Mouse (Mus musculus): ENCODE results near the gene Crtam. TPM values are rescaled to one million over a fixed set of nuclear protein-coding genes. Genes with fewer than 3 reads are reported as not detected.
A peak's percentile ranks its signal among the peaks of the same experiment; 100 is the strongest.

Crtam gene
- polyA plus RNA-seq, 1 experiment: 6.8 TPM

DNA sequence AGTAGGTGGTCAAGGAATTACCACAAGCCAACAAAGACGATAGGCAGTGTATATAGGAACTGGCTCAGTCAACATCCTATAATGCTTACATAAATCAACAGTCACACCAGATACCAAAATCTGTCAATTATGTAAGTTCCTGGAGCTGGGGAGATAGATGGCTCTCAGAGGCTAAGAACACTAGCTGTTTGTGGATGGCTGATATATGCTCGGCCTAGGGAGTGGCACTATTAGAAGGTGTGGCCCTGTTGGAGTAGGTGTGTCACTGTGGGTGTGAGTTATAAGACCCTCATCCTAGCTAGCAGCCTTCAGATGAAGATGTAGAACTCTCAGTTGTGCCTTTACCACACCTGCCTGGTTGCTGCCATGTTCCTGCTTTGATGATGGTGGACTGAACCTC lies 43.2 kb upstream of the Crtam start:
- TF ChIP-seq CTCF (IDR thresholded peaks at IDR 0.05; ENCODE audit: control insufficient read depth, insufficient read depth, low read length): no peak
- TF ChIP-seq POLR2A (IDR thresholded peaks at IDR 0.05; ENCODE audit: borderline replicate concordance, control insufficient read depth, low read depth, low read length): no peak
- no peak overlapping the region for H3K27ac ChIP-seq (ENCODE audit: control insufficient read depth, insufficient read depth, low read depth, low read length, poor library complexity)
- 60% methylated on average over 2 of the region's 2 CpGs for WGBS
- H3K4me1 ChIP-seq (ENCODE audit: control insufficient read depth, insufficient read depth, low read length): peaks cover 1% of the 10 kb centered on the region; the same call in 1 of the 2 replicates
- H3K4me3 ChIP-seq (replicated peaks; ENCODE audit: control insufficient read depth, low read depth, low read length): no peak overlapping the region

DNA sequence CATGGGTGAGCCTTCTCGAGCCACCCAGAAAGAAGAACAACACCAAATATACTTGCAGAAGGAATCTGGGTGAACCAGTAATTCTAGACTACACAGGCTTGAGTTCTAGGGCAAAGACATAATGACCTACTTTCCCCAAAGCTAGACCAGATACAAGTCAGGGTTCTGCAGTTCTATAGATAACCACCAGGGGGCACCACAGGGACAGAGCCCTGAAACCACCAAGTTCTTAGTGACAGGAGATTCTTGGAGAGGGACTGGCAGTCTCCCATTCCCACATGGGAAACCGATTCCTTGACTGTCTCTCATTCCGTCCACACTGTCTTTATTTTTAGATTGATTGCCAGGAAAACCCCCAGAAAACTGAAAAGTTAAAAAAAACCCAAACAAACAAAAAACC lies 40.2 kb upstream of the Crtam start:
- peaks cover 1% of the 10 kb centered on the region; the same call in 1 of the 2 replicates for H3K4me1 ChIP-seq (ENCODE audit: control insufficient read depth, insufficient read depth, low read length)
- TF ChIP-seq CTCF (IDR thresholded peaks at IDR 0.05; ENCODE audit: control insufficient read depth, insufficient read depth, low read length): peak; percentile 62
- TF ChIP-seq POLR2A (IDR thresholded peaks at IDR 0.05; ENCODE audit: borderline replicate concordance, control insufficient read depth, low read depth, low read length): no peak
- no peak overlapping the region for H3K4me3 ChIP-seq (replicated peaks; ENCODE audit: control insufficient read depth, low read depth, low read length)
- WGBS: 35% methylated on average over 3 of the region's 3 CpGs
- no peak overlapping the region for H3K27ac ChIP-seq (ENCODE audit: control insufficient read depth, insufficient read depth, low read depth, low read length, poor library complexity)

DNA sequence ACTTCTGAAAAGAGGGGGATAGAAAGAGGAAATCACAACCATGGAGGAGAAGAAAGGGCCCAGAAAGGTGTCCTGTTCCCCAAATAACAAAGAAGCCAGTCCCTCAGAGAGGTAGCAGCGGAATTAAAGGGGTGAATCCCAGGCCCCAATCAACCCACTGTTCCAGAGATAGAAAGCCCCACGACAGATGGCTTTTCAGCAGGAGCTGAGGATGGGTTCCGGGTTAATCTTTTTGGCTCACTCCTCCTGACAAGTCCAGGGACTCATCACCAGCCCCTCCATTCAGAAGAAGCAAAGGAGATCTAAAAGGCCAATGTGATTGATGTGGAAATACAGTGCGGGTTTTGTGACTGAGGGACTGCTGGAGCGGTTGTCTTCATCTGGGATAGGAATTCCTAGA lies 39.2 kb upstream of the Crtam start:
- TF ChIP-seq CTCF (IDR thresholded peaks at IDR 0.05; ENCODE audit: control insufficient read depth, insufficient read depth, low read length) (no peak), POLR2A (IDR thresholded peaks at IDR 0.05; ENCODE audit: borderline replicate concordance, control insufficient read depth, low read depth, low read length) (no peak)
- Histone ChIP-seq H3K4me3 (replicated peaks; ENCODE audit: control insufficient read depth, low read depth, low read length) (no peak overlapping the region), H3K27ac (ENCODE audit: control insufficient read depth, insufficient read depth, low read depth, low read length, poor library complexity) (no peak overlapping the region), H3K4me1 (ENCODE audit: control insufficient read depth, insufficient read depth, low read length) (no peaks in the 10 kb centered on the region; the same call in 1 of the 2 replicates)
- WGBS: 86% methylated on average over 5 of the region's 5 CpGs

DNA sequence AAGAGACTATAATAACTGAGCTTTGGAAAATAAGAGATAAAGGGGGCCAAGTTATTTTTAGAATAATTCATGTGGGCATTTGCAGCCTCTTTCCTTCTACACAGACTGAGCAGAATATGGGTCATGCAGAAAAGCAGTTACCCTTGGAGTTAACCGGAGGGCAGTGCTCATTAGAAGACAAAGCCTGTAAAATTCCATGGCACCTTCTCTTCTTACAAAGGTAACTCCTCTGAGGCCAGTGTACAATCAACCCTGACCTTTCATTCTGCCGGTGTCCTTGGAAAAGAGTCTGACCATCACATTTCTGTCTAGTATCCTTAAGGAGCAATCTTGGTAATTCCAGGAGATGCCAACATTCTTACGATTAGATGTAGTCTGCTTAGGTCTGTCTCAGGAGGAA lies 37.0 kb upstream of the Crtam start:
- H3K4me3 ChIP-seq (replicated peaks; ENCODE audit: control insufficient read depth, low read depth, low read length): no peak overlapping the region
- no peak overlapping the region for H3K27ac ChIP-seq (ENCODE audit: control insufficient read depth, insufficient read depth, low read depth, low read length, poor library complexity)
- 87% methylated on average over 3 of the region's 3 CpGs for WGBS
- no peak for TF ChIP-seq CTCF (IDR thresholded peaks at IDR 0.05; ENCODE audit: control insufficient read depth, insufficient read depth, low read length)
- no peak for TF ChIP-seq POLR2A (IDR thresholded peaks at IDR 0.05; ENCODE audit: borderline replicate concordance, control insufficient read depth, low read depth, low read length)
- no peaks in the 10 kb centered on the region for H3K4me1 ChIP-seq (ENCODE audit: control insufficient read depth, insufficient read depth, low read length)

DNA sequence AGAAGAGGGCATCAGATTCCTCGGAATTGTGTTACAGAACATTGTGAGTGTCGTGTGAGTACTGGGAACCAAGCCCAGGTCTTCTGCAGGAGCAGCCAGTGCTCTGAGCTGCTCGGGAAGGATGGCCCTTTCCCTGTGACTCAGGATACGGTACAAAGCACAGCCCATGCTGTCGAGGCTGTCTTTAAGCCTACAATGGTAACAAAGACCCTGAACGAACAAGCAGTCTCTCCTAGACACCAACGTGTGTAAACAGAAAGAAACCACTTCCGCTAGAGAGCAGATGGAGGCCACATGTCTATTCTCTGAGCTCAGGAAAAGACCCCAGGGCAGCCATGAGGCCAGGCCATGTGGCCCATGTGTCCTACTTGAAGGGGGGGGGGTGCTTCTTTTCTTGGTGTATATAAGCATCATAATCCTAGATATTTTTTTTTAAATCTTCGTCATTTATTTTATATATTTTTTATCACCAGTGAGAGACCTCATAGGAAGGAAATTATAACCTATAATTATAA lies 33.8 kb upstream of the Crtam start:
- TF ChIP-seq CTCF (IDR thresholded peaks at IDR 0.05; ENCODE audit: control insufficient read depth, insufficient read depth, low read length) (no peak), POLR2A (IDR thresholded peaks at IDR 0.05; ENCODE audit: borderline replicate concordance, control insufficient read depth, low read depth, low read length) (no peak)
- H3K4me1 ChIP-seq (ENCODE audit: control insufficient read depth, insufficient read depth, low read length): no peaks in the 10 kb centered on the region
- H3K4me3 ChIP-seq (replicated peaks; ENCODE audit: control insufficient read depth, low read depth, low read length): no peak overlapping the region
- whole genome bisulfite sequencing: 82% methylated on average over 9 of the region's 9 CpGs
- H3K27ac ChIP-seq (ENCODE audit: control insufficient read depth, insufficient read depth, low read depth, low read length, poor library complexity): no peak overlapping the region

DNA sequence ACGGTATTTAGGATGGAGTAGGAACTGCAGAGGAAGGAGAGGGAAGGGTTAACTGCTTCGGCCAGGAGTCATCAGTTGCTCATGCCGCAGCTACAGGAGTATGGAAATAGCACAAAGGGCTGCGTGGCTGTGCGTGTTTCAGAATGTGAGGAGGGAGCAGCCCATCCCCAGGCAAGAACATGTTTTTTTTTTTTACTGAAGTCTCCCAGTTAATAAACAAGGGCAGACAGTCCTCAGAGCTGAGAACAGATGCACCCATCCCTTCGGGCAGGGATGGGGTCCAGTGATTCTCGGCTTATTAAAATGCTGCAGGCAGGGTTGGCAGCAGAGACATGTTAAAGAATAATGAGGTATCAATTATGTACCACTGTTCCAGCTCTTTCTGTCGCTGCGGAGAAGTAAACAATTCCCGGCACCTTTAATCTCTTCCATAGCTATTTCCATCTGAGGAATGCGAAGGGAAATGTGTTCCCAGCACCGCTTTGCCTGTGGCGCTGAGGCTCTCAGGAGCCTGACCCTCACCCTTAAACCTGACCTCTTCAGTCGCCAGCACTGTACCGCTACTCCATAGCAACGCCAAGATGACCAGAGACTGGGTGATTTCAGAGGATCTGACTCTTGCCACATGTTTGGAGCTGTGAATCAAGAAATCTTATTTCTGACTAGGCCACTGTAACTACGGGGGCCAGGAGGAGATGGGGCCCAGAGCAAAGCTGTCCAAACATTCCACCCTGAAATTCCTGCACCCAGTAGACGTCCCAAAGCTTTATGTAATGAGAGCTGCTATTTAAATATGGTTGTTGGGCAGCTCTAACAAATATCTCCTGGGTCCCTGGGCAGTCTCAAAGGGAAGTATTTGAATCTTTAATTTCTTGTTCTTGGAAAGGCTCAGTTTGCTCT lies 27.4 kb upstream of the Crtam start:
- H3K27ac ChIP-seq (ENCODE audit: control insufficient read depth, insufficient read depth, low read depth, low read length, poor library complexity): no peak overlapping the region
- no peak overlapping the region for H3K4me3 ChIP-seq (replicated peaks; ENCODE audit: control insufficient read depth, low read depth, low read length)
- TF ChIP-seq POLR2A (IDR thresholded peaks at IDR 0.05; ENCODE audit: borderline replicate concordance, control insufficient read depth, low read depth, low read length): no peak
- TF ChIP-seq CTCF (IDR thresholded peaks at IDR 0.05; ENCODE audit: control insufficient read depth, insufficient read depth, low read length): no peak
- H3K4me1 ChIP-seq (ENCODE audit: control insufficient read depth, insufficient read depth, low read length): no peaks in the 10 kb centered on the region
- WGBS: 87% methylated on average over 18 of the region's 18 CpGs

DNA sequence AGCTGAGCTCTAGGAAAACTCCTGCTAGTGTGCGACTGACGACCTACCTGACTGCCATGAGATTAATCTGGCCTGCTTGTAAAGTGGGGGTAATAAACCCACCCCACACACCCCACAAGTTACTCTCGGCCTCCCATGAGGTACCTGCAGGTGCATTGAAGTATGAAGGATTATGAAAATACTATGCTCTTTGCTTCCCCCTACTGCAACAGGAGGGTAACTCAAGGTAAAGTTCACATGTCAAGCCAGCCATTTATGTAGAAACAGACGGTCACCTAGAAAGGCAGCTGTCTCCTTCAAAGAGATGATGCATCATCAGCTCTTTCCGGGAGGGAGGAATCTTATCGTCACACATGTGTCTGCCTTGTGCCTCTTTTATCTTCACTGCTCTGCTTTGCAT lies 25.4 kb upstream of the Crtam start:
- 72% methylated on average over 6 of the region's 6 CpGs for WGBS
- H3K4me1 ChIP-seq (ENCODE audit: control insufficient read depth, insufficient read depth, low read length): no peaks in the 10 kb centered on the region
- no peak overlapping the region for H3K4me3 ChIP-seq (replicated peaks; ENCODE audit: control insufficient read depth, low read depth, low read length)
- TF ChIP-seq POLR2A (IDR thresholded peaks at IDR 0.05; ENCODE audit: borderline replicate concordance, control insufficient read depth, low read depth, low read length) (no peak), CTCF (IDR thresholded peaks at IDR 0.05; ENCODE audit: control insufficient read depth, insufficient read depth, low read length) (no peak)
- H3K27ac ChIP-seq (ENCODE audit: control insufficient read depth, insufficient read depth, low read depth, low read length, poor library complexity): no peak overlapping the region

DNA sequence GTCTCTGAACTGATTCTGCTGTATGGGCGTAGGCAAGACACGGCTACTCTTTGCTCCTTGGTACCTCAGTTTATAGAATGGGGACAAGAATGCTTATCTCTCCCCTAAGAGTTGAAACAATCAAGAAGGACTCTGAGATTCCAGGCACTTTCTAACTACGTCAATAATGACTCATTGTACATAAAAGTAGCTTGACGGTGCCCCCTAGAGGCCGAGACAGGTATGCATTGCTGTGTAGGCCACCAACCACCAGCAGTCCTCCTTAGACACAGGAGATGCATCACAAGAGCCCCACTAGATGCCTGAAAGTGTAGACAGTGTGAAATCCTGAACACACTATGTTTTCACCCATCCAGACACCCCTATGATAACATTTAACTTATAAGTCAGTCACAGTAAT lies 24.0 kb upstream of the Crtam start:
- 43% methylated on average over 5 of the region's 5 CpGs for WGBS
- TF ChIP-seq POLR2A (IDR thresholded peaks at IDR 0.05; ENCODE audit: borderline replicate concordance, control insufficient read depth, low read depth, low read length): no peak
- TF ChIP-seq CTCF (IDR thresholded peaks at IDR 0.05; ENCODE audit: control insufficient read depth, insufficient read depth, low read length): peak; percentile 60
- H3K4me1 ChIP-seq (ENCODE audit: control insufficient read depth, insufficient read depth, low read length): no peaks in the 10 kb centered on the region
- no peak overlapping the region for H3K27ac ChIP-seq (ENCODE audit: control insufficient read depth, insufficient read depth, low read depth, low read length, poor library complexity)
- H3K4me3 ChIP-seq (replicated peaks; ENCODE audit: control insufficient read depth, low read depth, low read length): no peak overlapping the region

Measured in bone marrow, adult 2 months (tissue).